Mouse (Mus musculus): ENCODE results near the gene Slco6d1. TPM values are rescaled to one million over a fixed set of nuclear protein-coding genes. Genes with fewer than 3 reads are reported as not detected.

Slco6d1 gene
- polyA plus RNA-seq, 1 experiment from 2014 or later, result not detected

Small RNAs within 50 kb of the gene (microRNA-seq; reads per million reads assigned to microRNA genes)
- not detected for gene Gm26134

Measured in embryonic facial prominence, embryonic 13.5 days (tissue).